Mouse (Mus musculus) neutrophil, adult 5-6 weeks (primary cell): ENCODE measurements around the gene Morf4l1. TPM values are rescaled to one million over a fixed set of nuclear protein-coding genes. Genes with fewer than 3 reads are reported as not detected.
"Not testable (repeated sequence)": the region's sequence is repeated elsewhere in the genome, so short reads cannot be mapped to it uniquely, and the experiment has no call there.

ENCODE experiments used
- ATAC-seq: fragments of 151-379, 151-347 bp; 2 replicates; pipeline ENCODE4 v1.8.0; 2017; ENCODE audit warnings: mild to moderate bottlenecking, moderate TSS enrichment; ENCODE audit not compliant: insufficient number of reproducible peaks, poor library complexity, low FRiP score, severe bottlenecking; ENCODE audit errors: extremely low read depth
- total RNA-seq: library from RNA; stranded (forward); fragments of 200-1000 nt; gene quantifications from 2 replicates; pipeline ENCODE4 v1.2.3, GENCODE M21; 2017

The Morf4l1 gene
- total RNA-seq, 1 experiment from 2014 or later, result 267 TPM

DNA sequence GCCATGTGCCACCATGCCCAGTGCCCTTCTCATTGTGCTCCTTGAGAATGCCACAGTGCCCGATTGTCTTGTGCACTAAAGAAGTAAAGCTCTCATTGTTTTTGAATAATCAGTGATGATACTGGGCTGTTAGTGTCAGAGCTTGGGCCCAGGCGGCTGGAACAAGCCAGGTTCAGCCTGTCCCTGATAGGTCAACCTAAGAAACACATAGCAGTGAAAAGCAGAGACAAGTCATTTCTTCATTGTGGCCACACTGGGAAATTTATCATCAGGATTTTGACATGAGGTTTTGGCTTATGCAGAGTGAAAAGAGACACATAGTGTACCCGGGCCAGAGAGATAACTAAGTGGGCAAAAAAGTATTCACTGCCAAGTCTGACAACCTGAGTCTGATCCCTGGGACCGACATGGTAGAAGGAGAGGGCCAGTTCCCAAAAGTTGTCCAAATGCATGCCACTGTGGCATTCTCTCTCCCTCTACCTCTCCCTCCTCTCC, 7.7 kb upstream of the Morf4l1 start:
- ATAC-seq, result no peak

DNA sequence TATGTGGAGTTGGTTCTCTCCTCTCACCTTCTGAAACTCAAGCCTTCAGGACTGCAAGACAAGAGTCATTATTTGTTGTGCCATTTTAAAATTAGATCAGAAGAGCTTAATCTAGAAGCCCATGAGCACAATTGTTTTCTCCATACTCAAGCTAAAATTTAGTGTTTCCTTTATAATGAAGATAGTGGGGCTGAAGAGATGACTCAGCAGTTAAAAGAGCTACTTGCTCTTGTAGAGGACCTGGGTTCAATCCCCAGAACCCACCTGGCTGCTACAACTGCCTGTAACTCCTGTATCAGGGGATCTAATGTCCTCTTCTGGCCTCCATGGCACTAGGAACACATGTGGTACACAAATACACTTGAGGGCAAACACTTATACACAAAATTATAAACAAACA, 2.7 kb upstream of the Morf4l1 start:
- no peak for ATAC-seq

DNA sequence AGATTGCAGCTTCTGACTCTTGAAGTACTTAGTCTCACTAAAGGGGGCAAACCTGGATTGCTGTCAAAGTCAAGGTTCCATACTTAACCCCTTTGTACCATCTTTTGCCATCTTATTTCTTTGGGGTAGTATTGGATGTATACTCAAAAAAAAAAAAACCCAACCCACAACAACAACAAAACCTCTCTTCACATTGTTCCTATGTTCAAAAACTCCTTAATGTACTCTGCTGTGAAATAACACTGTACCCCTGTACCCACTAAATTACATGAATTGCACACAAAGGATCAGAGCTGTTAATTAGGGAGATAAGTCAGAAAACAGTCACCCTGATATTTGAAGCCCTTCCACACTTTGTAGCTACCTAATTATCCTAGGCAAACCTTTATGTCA, 730 bp upstream of the Morf4l1 start:
- no peak for ATAC-seq

DNA sequence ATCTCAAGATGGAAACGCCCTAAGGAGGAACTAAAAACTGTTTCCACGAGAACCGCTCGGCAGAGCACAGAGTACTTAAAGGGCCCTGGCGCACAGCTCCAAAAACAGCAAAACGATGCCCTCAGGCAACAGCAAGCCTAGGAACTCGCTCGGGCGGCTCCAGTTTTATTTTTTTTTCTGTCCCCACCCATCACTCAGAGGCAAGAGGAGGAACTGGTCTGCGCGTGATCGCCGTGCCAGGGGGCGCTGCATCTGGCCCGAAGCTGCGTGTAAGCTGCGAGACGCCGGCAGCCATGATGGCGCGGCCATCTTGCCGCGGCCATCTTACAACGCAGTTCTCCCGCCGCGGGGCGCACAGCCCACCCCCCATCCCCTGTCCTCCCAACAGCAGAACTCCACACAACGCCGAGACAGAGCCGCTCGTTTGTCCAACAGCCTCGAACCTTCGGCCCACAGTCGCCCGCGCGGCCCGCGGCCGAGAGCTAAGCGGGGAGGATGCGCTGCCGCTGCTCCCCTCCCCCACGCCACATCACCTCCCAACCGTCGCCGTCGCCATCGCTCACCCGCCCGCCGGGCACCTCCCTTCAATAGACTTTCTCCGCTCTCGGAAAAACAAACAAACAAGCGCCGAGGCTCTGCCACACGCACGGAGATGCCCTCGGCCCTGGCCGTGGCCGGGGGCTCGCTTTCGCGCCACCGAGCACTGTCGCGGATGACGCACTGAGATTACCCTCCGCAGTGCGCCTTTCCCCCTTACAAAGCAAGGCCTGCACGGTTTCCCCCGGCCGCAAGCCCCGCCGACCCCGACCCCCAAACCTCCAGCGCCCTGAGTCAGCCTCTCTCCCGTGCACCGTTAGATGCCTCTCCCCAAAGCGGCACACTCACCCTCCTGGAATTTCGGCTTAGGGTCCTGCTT, 665 bp downstream of the Morf4l1 start:
- peak; percentile 73 for ATAC-seq

DNA sequence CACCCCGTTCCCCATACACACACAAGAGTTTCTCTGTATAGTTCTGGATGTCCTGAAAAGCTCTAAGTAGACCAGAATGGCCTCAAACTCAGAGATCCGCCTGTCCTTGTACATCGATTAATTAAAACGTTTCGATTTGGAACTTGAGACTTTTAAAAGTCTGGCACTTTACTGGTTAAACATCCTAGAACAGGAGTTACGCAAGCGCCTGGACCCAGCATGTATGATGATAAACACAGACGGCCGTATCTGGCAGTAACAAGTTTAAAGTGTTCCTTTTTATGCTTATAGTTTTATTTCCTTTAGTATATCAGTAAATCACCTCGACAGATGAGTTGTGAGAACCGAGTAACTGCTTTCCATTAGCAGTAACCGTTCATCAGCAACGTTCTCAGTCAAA, 1.4 kb downstream of the Morf4l1 start:
- no peak for ATAC-seq

DNA sequence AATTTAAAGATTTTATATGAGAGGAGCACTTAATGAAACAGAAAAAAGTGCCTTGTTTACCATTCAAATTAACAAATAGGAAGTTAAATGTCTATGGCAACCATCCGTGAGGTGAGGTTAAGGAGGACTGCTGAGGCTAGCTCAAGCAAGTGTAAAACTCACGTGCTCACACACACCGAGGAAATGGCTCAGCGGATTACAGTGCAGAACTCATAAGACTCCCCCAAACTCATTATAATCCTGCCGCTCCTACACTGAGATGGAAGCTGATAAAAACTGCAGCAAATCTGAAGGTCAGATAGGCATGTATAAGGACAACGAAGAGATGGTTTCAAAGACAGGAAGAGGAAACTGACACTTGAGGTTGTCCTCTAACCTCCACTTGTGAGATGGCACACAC, 5.2 kb downstream of the Morf4l1 start:
- ATAC-seq, result 0 out of 2 replicates have a peak, but pooled peaks have one; percentile 13

DNA sequence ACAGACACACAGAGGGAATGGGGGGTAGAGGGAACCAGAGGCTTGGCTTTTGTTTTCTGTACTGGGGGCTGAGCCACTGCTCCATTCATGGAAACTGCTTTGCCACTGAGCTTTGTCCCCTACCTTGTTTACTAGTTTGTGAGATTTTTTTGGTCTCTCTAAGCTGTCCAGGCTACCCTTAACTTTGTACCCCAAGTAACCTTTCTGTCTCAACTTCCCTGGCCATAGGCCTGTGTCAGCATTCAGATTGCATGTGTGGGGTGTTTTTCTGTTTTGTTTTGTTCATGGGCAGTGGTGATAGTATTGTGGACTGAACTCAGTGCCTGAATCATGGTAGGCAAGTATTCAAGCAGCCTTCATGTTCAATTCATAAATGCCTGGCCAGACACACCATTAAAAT, 6.3 kb downstream of the Morf4l1 start:
- no peak for ATAC-seq

DNA sequence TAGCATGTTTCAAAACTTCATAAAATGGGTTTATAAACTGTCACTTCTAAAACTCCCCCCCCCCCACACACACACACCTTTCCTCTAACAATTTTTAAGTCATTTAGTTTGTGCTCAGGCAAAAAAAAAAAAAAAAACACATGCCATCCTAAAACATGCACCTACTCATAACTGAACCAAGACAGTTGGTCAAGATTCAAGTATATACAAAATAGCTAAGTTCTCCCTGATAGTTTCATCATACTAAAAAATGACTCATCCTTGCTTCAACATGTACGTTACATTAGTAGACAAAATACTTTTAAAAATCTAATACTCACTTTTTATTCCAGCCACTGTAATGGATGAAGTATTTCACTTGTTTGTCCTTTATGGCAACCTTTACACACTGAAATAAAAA, 7.7 kb downstream of the Morf4l1 start:
- ATAC-seq, result no peak

DNA sequence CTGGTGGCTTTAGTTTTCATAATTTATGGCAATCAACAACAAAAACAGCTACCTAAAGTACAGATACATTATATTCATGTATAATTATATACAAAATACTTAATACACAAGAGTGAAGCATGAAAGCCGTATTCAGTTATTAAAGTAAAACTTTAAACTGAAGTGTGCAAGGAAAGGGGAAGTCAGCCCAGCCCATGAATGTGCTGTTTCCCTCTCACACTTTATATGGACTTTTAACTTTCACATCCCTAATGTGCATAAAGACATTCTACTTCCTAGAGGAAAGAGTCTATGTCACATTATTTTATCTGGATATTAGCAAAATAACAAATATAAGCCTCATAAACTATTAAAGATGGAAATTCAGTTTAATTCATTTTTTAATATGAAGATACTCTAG, 9.1 kb downstream of the Morf4l1 start:
- 0 out of 2 replicates have a peak, but pooled peaks have one; percentile 30 for ATAC-seq

DNA sequence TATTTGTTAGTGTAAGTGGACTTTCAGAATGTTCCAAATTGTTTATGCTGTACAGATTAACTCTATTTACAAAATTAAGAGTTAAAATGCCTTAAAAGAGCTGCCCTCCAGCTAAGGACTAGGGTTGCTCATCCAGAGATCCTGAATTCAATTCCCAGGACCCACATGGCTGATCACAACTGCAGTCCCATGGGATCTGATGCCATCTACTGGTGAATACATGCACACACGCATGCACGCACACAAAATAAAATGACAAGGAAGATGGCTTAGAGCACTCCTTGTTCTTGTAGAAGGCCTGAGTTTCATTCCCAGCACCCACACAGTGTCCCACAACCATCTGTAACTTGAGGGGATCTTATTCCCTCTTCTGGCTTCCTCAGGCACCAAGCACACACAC, 13.8 kb downstream of the Morf4l1 start:
- no peak for ATAC-seq

DNA sequence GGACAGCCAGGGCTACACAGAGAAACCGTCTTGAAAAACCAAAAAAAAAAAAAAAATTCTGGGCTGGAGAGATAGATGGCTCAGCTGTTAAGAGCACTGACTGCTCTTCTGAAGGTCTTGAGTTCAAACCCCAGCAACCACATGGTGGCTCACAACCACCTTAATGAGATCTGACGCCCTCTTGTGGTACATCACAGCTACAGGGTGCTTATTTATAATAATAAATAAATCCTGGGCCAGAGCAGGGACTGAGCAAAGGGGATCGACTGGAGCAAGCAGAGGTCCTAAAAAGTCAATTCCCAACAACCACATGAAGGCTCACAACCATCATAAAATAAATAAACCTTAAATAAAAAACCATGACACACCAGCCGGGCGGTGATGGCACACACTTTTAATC, 15.6 kb downstream of the Morf4l1 start:
- ATAC-seq, result no peak

DNA sequence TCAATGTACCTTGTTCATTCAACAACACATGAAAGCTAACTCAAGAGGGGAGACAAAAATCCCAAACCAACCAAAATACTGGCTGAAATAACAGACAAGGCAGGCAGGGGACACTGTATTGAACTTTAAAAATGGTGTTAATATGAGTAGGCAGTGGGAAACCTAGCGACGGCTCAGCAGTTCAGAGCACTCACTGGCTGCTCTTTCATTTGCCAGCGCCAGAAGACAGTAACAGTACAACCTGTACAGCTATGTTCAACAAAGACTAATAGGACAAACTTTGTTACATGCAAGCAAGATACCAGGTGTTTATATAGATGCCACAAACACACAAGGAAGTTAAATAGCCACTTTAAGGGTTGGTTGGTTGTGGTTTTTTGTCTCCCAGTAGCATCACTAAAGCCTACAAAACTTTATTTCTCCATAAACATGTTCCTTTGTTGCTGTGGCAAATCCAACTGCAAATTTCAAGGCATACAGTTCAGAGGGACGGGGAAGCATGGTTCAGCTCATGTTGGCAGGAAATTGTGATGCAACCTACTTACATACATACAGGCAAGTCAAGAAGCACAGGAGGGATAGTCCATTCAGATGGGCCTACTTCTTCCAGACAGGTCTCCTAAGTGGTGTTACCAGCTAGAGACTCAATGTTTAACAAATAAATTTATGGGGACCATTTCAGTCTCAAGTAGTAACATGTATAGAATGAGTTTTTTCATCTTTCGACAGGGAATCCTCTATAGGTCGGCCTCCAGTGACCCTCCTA, 25.1 kb downstream of the Morf4l1 start:
- no peak for ATAC-seq

DNA sequence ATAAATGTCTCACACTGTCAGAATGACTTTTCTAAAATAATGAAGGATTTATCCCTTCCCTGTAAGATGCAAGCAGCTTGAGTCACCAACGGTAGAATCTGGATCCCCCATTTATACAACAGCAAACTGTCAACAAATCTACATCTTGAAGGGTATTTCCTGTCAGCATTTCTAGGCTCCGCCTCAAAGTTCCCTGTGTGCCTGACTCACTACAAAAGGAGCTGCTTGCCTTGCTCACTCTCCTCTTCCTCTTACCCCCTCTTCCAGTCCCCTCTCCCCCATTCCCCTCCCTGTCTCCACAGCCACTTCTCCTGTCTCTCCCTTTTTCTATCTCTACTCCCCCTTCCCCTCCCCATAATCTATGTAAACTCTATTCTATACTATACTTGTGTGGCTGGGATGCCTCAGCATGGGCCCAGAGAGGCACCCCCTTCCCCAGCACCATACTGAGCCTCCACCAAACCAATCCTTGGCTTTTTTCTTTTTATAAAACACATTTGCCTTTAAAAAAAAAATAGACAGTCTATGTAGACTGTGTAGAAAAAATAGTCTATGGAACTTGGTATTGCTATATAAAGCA, 26.6 kb downstream of the Morf4l1 start:
- ATAC-seq, result no peak

DNA sequence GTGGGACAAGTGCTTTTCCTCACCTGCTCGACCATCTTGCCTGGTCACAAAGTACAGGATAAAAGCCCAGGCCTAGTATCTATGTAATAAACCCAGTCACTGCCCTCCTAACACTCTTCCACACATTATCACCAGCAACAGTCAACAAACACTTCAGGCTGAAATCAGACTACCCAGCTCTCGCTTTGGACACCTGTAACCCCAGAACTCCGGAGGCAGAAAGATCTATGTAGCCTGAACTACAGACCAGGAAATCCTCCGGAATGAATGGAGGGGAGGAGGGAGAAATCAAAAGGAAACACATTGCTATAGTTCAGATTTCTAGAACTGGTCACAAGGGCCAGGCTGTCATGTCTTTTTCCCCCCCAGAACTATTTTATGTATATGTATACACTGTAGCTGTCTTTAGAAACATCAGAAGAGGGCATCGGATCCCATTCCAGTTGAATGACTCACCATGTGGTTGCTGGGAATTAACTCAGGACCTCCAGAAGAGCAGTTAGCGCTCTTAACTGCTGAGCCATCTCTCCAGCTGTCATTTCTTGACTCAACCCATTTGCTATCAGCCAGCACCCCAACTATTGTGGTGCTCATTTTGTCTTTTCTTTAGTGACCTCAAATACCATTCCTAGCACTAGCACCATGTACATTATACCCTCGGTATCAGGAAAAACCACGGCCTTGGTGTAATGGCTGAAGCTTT, 29.7 kb downstream of the Morf4l1 start:
- no peak for ATAC-seq

DNA sequence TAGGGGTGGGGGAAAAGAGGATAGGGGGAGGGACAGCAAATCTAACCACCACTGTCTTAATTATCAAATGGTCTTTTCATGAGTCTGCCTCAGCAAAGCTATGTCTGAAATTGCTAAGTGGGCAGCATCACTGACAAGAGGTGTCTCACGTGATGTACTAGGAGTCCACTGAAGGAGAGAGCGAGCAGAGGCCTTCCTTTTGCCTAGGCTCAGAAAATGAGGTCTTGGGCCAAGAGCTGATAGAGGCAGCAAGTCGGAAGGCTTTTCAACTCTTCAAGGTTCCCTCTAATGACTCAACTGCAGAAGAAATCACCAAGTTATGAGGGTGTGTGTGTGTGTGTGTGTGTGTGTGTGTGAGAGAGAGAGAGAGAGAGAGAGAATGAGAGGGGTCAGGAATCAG, 30.4 kb downstream of the Morf4l1 start:
- no peak for ATAC-seq

DNA sequence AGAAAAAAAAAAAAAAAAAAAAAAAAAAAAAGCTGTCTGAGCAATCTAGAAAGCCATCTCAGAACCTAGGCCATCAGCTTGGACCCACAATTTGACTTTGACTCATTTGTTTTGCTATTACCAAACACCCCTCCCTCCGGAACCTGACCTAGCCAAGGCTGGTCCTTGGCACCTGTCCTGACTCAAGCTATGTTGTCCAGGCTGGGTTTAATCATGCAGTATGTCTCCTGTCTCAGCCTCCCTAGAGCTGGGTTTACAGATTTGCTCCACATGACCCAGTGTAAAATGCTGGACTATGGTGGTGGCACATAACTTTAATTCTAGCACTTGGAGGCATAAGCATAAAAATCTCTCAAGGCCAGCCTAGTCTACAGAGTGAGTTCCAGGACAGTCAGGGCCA, 31.6 kb downstream of the Morf4l1 start:
- ATAC-seq, result no peak

DNA sequence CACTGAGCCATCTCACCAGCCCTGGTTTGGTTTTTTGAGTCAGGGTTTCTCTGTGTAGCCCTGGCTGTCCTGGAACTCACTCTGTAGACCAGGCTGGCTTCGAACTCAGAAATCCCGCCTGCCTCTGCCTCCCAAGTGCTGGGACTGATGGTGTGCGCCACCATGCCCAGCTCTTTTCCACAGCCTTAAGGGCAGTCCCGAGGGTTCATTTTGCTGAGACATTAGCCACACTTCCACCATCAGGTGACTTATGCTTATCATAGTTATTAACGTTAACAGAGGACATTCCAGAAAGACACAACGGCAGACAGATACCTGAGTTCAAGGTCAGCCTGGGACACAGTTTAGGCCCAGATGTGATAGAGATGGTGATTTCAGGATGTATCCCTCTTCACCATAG, 32.6 kb downstream of the Morf4l1 start:
- ATAC-seq, result not testable (repeated sequence)

DNA sequence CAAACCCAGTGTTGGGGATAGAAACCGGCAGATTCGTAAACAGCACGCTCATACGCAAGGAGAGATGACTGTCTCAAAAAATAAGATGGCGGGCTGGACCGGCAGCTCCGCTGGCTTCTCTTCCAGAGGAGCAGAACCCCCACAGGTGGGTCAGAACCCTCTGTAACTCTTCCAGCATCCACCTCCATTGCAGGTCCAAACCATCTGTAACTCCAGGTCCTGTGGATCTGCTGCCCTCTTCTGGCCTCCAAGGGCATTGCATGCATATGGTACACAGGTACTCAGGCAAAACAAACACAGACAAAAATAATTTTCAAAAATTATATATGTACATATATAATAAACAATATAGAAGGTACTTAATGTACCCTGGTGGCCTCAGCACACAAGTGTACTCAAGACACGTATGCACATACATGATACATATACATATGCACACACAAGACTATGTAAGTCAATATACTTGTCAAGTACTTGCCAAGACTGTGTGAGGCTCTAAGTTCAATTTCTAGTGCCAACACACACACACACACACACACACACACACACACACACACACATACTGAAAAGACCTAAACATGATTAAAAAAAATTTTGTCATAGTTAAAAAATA, 37.6 kb downstream of the Morf4l1 start:
- peak; percentile 86 for ATAC-seq

DNA sequence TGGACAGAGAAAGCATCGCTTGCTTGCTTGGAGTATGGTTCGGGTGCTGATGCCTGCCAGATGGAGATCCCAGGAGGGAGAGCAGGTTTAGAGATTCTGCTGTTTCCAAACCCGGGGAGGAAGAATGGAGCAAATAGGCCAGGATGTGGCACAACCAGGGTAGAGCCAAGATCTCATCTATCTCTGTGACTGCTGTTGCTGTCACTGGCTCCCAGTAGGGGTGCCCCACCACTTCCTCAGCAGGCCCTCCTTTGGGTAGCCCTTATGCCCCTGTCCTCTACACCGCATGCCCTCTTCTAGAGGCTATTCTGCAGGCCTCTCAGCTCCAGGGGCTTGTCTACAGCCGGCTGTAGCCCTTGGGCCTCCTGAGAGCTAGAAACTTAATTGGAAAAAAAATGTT, 38.4 kb downstream of the Morf4l1 start:
- no peak for ATAC-seq
